Mouse (Mus musculus) liver, postnatal 0 days (tissue): Measurements from ENCODE around the gene Chn1.

ENCODE experiments used
- CTCF ChIP-seq: sonication (generic); IDR thresholded peaks from 2 replicates; pipeline ENCODE4 v1.5.1; 2016; ENCODE audit warnings: antibody characterized with exemption, low read depth
- EP300 ChIP-seq: IDR thresholded peaks from 2 replicates; pipeline ENCODE4 v1.6.1; 2016; ENCODE audit warnings: antibody characterized with exemption, low read depth, mild to moderate bottlenecking

DNA sequence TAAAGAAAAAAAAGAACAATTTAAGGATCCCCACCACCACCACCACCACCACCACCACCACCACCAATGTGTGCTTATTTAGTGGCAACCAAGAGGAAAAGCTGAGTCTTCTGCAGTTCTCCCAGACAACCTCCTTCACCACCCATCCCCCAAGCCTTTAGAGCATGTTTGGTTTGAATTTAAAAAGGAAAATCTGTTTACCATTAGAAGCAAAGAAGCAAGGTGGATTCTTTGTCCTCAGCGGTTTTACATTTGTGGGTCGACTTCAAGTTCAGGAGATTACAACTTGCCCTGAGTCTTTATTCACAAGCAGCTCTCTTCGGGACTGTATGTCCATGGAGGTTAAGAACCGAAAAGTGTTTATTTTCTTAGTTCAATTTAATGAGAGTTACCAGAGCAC is 1.8 kb upstream of the Chn1 start:
- TF ChIP-seq CTCF, result no peak
- no peak for TF ChIP-seq EP300
